Mouse (Mus musculus) kidney, postnatal 25 days (tissue): ENCODE measurements around the gene Grin2d.

Experiments
- DNase-seq, 2 experiments: peaks; one replicate each; pipeline ENCODE4 v3.0.0; 2021; ENCODE audit warnings: mixed read lengths in 2 of 2

Grin2d gene

GRCm38 (mm10) chr7:45853089-45853488 is 25.1 kb downstream of the Grin2d start:
- no peak for DNase-seq

- no peak for DNase-seq
Observed at GRCm38 (mm10) chr7:45850661-45851060, 27.5 kb downstream of the Grin2d start.

- no peak for DNase-seq
Observed at GRCm38 (mm10) chr7:45848447-45849027, 29.6 kb downstream of the Grin2d start.

GRCm38 (mm10) chr7:45842950-45843744 is 35.0 kb downstream of the Grin2d start:
- no peak for DNase-seq

GRCm38 (mm10) chr7:45833924-45834323 is 44.3 kb downstream of the Grin2d start:
- no peak for DNase-seq

GRCm38 (mm10) chr7:45833148-45833790 is 44.9 kb downstream of the Grin2d start:
- peak; percentile 20 to 61 for DNase-seq

- no peak for DNase-seq
Observed at GRCm38 (mm10) chr7:45832428-45832827, 45.8 kb downstream of the Grin2d start.

GRCm38 (mm10) chr7:45831128-45831525 is 47.1 kb downstream of the Grin2d start:
- no peak for DNase-seq

GRCm38 (mm10) chr7:45830427-45831127 is 47.6 kb downstream of the Grin2d start, which contains the start of gene Grwd1:
Gene Grwd1, minus strand, starts transcription at chr7:45830944.
- peak; percentile 88 to 94 for DNase-seq

- no peak for DNase-seq
Observed at GRCm38 (mm10) chr7:45826631-45827030, 51.5 kb downstream of the Grin2d start.

- DNase-seq: no peak
Observed at GRCm38 (mm10) chr7:45824598-45824997, 53.6 kb downstream of the Grin2d start, which contains the start of gene Kcnj14. Gene Kcnj14, minus strand, starts transcription at chr7:45824782.

GRCm38 (mm10) chr7:45820913-45821312 is 57.3 kb downstream of the Grin2d start:
- DNase-seq: no peak

GRCm38 (mm10) chr7:45819843-45820242 is 58.3 kb downstream of the Grin2d start:
- no peak for DNase-seq

GRCm38 (mm10) chr7:45815984-45816351 is 62.2 kb downstream of the Grin2d start:
- no peak for DNase-seq

- DNase-seq: no peak
Observed at GRCm38 (mm10) chr7:45815323-45815983, 62.7 kb downstream of the Grin2d start.

- no peak for DNase-seq
Observed at GRCm38 (mm10) chr7:45814841-45815240, 63.3 kb downstream of the Grin2d start.

GRCm38 (mm10) chr7:45813787-45814779 is 64.1 kb downstream of the Grin2d start, which contains the start of gene Cyth2:
Gene Cyth2, minus strand, starts transcription at chr7:45814581.
- DNase-seq: peak; percentile 99 to 100

- no peak for DNase-seq
Observed at GRCm38 (mm10) chr7:45812921-45813320, 65.3 kb downstream of the Grin2d start.

- DNase-seq: no peak
Observed at GRCm38 (mm10) chr7:45809276-45810075, 68.7 kb downstream of the Grin2d start.

- DNase-seq: no peak
Observed at GRCm38 (mm10) chr7:45808471-45808870, 69.7 kb downstream of the Grin2d start.
